Mouse (Mus musculus) kidney, postnatal 0 days (tissue): ENCODE data around the gene Phlpp1. TPM values are rescaled to one million over a fixed set of nuclear protein-coding genes. Genes with fewer than 3 reads are reported as not detected.

Source experiments
- ATAC-seq: fragments of 200-750 bp; cut with Nextera tagmentation; replicated peaks from 2 replicates; pipeline ENCODE4 v1.8.0; 2017; ENCODE audit warnings: low read depth, moderate number of reproducible peaks, moderate TSS enrichment, moderate library complexity; ENCODE audit not compliant: low FRiP score
- DNase-seq: peaks from one replicate; pipeline ENCODE4 v3.0.0-alpha.2; 2016; ENCODE audit warnings: low spot score
- H3K27ac ChIP-seq: fragments of 300-500 bp; sonication (generic); 2 replicates; pipeline ENCODE4 v1.5.1; 2014; ENCODE audit warnings: mild to moderate bottlenecking
- H3K27me3 ChIP-seq: fragments of 300-500 bp; sonication (generic); 2 replicates; pipeline ENCODE4 v1.6.1; 2014; ENCODE audit warnings: low read length, mixed read lengths; ENCODE audit not compliant: insufficient read depth
- H3K36me3 ChIP-seq: fragments of 300-500 bp; sonication (generic); 2 replicates; pipeline ENCODE4 v1.6.1; 2014; ENCODE audit warnings: low read length, mixed read lengths; ENCODE audit not compliant: insufficient read depth
- H3K4me1 ChIP-seq: fragments of 300-500 bp; sonication (generic); replicated peaks from 2 replicates; pipeline ENCODE4 v1.6.1; 2014; ENCODE audit warnings: antibody characterized with exemption, low read length, mixed read lengths; ENCODE audit not compliant: insufficient read depth
- H3K4me2 ChIP-seq: fragments of 300-500 bp; sonication (generic); 2 replicates; pipeline ENCODE4 v1.6.1; 2014; ENCODE audit warnings: mild to moderate bottlenecking, low read length, moderate library complexity, mixed read lengths
- H3K4me3 ChIP-seq: fragments of 300-500 bp; sonication (generic); replicated peaks from 2 replicates; pipeline ENCODE4 v1.5.1; 2014; ENCODE audit warnings: low read depth, low read length
- H3K9ac ChIP-seq: fragments of 300-500 bp; sonication (generic); 2 replicates; pipeline ENCODE4 v1.6.1; 2014; ENCODE audit warnings: low read depth, low read length
- H3K9me3 ChIP-seq: fragments of 300-500 bp; sonication (generic); replicated peaks from 2 replicates; pipeline ENCODE4 v1.6.1; 2016; ENCODE audit warnings: low read length, inconsistent platforms, mixed read lengths
- CTCF ChIP-seq: IDR thresholded peaks from 2 replicates; pipeline ENCODE4 v1.5.1; 2016; ENCODE audit warnings: antibody characterized with exemption, low read depth, mild to moderate bottlenecking, moderate library complexity
- WGBS: fragments of 180-500 bp; shearing (Covaris S2); extraction: QIAGEN DNeasy Blood & Tissue Kit; methylation state at CpG from one replicate; pipeline ENCODE4 v1.1.7; 2014; 5-methylcytosine and 5-hydroxymethylcytosine counted together
- polyA plus RNA-seq: library from polyadenylated mRNA; unstranded; fragments of >200 nt; fragmentation: Nextera tagmentation; extraction: Ambion mirVana; gene quantifications from 2 replicates; pipeline ENCODE4 v1.2.1, GENCODE M21; 2015

The Phlpp1 gene
- polyA plus RNA-seq, 1 experiment from 2014 or later = 2.9 TPM

GRCm38 (mm10) chr1:106152742-106153141 is 18.8 kb upstream of the Phlpp1 start:
- H3K9ac ChIP-seq = no peak overlapping the region
- ATAC-seq = no peak
- no peaks in the 10 kb centered on the region for H3K4me1 ChIP-seq
- no peak for TF ChIP-seq CTCF
- H3K27me3 ChIP-seq = no peaks in the 10 kb centered on the region
- no peaks in the 10 kb centered on the region for H3K36me3 ChIP-seq
- H3K4me2 ChIP-seq = no peak overlapping the region
- DNase-seq = no peak
- no peaks in the 10 kb centered on the region for H3K9me3 ChIP-seq
- no peak overlapping the region for H3K4me3 ChIP-seq
- no peak overlapping the region for H3K27ac ChIP-seq

- Histone ChIP-seq H3K27me3 (no peaks in the 10 kb centered on the region), H3K9ac (no peak overlapping the region), H3K4me3 (no peak overlapping the region), H3K36me3 (no peaks in the 10 kb centered on the region), H3K4me2 (no peak overlapping the region), H3K4me1 (no peaks in the 10 kb centered on the region), H3K9me3 (no peaks in the 10 kb centered on the region), H3K27ac (no peak overlapping the region)
- ATAC-seq (no peak), DNase-seq (no peak)
- no peak for TF ChIP-seq CTCF
- WGBS = 90% methylated on average over 7 of the region's 7 CpGs
Measured at GRCm38 (mm10) chr1:106154590-106154989, 17.0 kb upstream of the Phlpp1 start.

GRCm38 (mm10) chr1:106155087-106155567 is 16.4 kb upstream of the Phlpp1 start:
- Histone ChIP-seq H3K4me3 (no peak overlapping the region), H3K4me2 (no peak overlapping the region), H3K9ac (no peak overlapping the region), H3K9me3 (no peaks in the 10 kb centered on the region), H3K27ac (no peak overlapping the region), H3K27me3 (no peaks in the 10 kb centered on the region), H3K4me1 (no peaks in the 10 kb centered on the region), H3K36me3 (no peaks in the 10 kb centered on the region)
- no peak for DNase-seq
- no peak for TF ChIP-seq CTCF
- ATAC-seq = no peak
- WGBS = 72% methylated on average over 10 of the region's 10 CpGs

- no peak for TF ChIP-seq CTCF
- no peak for ATAC-seq
- Histone ChIP-seq H3K4me3 (no peak overlapping the region), H3K9ac (no peak overlapping the region), H3K4me2 (no peak overlapping the region), H3K9me3 (no peaks in the 10 kb centered on the region), H3K27ac (no peak overlapping the region), H3K27me3 (no peaks in the 10 kb centered on the region), H3K36me3 (no peaks in the 10 kb centered on the region), H3K4me1 (no peaks in the 10 kb centered on the region)
- 78% methylated on average over 6 of the region's 6 CpGs for WGBS
- no peak for DNase-seq
Measured at GRCm38 (mm10) chr1:106155702-106156101, 15.8 kb upstream of the Phlpp1 start.

GRCm38 (mm10) chr1:106157961-106158515 is 13.5 kb upstream of the Phlpp1 start:
- no peaks in the 10 kb centered on the region for H3K36me3 ChIP-seq
- H3K27me3 ChIP-seq = no peaks in the 10 kb centered on the region
- no peak overlapping the region for H3K9ac ChIP-seq
- H3K4me1 ChIP-seq = no peaks in the 10 kb centered on the region
- H3K4me2 ChIP-seq = no peak overlapping the region
- WGBS = 52% methylated on average over 4 of the region's 4 CpGs
- no peak overlapping the region for H3K27ac ChIP-seq
- no peaks in the 10 kb centered on the region for H3K9me3 ChIP-seq
- H3K4me3 ChIP-seq = no peak overlapping the region
- TF ChIP-seq CTCF = no peak
- no peak for DNase-seq
- ATAC-seq = no peak

GRCm38 (mm10) chr1:106159667-106160066 is 11.9 kb upstream of the Phlpp1 start:
- TF ChIP-seq CTCF = no peak
- Histone ChIP-seq H3K9ac (no peak overlapping the region), H3K36me3 (no peaks in the 10 kb centered on the region), H3K9me3 (no peaks in the 10 kb centered on the region), H3K4me2 (no peak overlapping the region), H3K27ac (no peak overlapping the region), H3K4me1 (no peaks in the 10 kb centered on the region), H3K27me3 (no peaks in the 10 kb centered on the region), H3K4me3 (no peak overlapping the region)
- WGBS = 93% methylated on average over 5 of the region's 5 CpGs
- ATAC-seq (no peak), DNase-seq (no peak)

GRCm38 (mm10) chr1:106160916-106161315 is 10.6 kb upstream of the Phlpp1 start:
- Histone ChIP-seq H3K4me2 (no peak overlapping the region), H3K9ac (no peak overlapping the region), H3K27ac (no peak overlapping the region), H3K9me3 (no peaks in the 10 kb centered on the region), H3K27me3 (no peaks in the 10 kb centered on the region), H3K4me3 (no peak overlapping the region), H3K4me1 (no peaks in the 10 kb centered on the region), H3K36me3 (no peaks in the 10 kb centered on the region)
- TF ChIP-seq CTCF = no peak
- 68% methylated on average over 4 of the region's 4 CpGs for WGBS
- no peak for DNase-seq
- no peak for ATAC-seq
